Mouse (Mus musculus): ENCODE data around the gene Slc6a16.

The Slc6a16 gene

DNA sequence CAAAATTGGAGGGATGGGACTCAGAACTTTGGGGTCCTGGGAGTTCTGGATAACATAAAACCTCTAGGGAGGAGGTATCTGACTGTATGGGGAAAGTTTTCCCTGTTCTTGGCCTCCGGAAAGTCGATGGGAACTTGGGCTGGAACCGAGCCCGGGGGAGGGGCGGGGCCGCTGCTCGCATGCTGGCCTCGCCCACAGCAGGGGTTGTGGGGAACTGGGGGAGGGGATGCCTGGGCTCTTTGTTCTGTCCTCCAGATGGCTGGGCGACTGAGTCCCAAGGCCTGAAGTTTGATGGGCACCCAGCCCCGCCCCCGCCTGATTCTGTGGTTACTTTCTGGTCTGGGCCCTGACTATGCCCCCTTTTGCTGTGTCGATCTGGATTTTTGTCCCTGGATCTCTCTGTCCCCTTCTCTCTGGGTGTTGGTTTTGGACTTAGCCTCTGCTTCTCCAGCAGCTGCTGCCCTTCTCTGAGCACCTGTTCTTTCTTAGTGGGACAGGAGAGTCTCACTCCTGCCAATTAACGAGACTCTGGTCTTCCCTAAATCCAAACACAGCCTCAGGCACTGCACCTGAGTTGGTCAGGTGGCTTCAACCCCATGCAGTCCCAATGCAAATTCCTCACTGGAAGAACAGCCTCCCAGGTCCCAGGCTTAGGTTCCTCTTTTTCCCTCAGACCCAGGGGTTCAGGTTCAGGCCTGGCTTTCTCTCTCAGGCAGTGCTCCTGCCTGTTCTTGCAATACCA, 24.3 kb upstream of the Slc6a16 start:
- in situ Hi-C loops (cut with MboI): no loop called here

DNA sequence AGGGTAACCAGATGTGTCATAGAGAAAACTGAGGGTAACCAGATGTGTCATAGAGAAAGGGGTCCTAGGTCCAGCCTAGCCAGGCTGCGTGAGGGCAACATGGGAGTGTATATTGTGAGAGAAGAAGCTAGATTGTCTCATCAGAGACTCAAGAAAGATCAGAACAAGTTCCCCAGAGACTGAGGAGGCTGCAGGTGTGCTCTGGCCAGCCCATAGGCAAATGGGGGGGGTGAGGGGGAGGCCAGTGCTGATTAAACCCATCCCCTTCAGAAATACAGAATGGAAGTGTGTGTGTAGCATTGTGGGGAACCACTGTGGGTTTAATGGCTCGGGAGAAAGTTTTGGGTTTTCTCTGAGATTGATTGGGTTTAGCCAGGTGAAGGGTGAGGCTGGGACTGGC, 19.2 kb upstream of the Slc6a16 start:
- in situ Hi-C loops (cut with MboI): no loop called here

DNA sequence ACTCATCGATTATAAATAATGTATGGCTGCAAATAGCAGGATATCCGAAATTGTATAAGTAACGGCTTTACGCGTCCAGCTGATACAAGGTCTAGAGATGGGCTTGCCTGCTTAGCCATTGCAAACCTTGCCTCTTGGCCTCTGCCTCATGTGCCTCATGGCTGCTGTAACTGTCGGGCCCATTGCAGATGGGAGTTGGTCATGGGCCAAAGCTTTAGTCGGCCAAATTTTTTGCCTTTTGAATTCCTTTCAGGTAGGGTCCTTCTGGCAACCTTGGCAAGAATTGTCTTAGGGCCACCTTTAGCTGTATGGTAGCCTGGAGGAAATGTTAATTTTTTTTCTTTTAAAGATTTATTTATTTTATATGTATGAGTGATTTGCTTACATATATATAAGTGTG, 16.1 kb upstream of the Slc6a16 start:
- in situ Hi-C loops (cut with MboI): no loop called here

DNA sequence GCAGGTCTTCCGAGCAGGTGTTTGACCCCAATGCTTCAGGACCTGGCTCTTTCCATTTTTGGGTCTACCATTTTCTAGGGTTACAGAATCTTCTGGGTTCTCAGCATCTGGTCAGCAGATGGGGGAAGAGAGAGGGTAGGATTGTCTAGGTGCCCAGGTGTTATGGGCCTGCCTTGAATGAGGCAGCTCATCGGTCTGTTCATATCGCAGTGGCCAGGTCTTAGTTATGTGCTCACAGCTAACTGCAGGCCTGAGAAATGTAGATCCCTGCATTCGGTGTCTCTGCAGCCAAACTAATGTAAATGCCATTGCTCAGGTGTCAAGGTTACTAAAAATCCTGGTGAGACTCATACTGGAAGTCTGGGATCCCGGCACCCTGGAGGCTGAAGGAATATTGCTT, 14.5 kb upstream of the Slc6a16 start:
- in situ Hi-C loops (cut with MboI): no loop called here

DNA sequence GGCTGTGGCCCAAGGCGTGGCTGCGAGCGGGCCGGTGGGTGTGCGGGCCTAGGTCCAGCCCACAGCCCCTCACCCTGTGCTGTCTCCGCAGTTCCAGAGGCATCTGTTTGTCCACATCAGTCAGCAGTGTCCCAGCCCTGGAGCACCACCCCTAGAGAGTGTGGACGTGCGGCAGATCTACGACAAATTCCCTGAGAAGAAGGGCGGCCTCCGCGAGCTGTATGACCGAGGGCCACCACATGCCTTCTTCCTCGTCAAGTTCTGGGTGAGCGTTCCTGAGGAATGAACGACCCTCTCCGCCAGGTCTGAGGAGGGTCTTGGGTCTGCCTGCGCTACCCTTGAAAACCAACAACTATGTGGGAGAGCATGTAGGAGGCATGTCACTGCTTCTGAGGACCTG, 12.3 kb upstream of the Slc6a16 start:
- in situ Hi-C loops (cut with MboI): no loop called here

DNA sequence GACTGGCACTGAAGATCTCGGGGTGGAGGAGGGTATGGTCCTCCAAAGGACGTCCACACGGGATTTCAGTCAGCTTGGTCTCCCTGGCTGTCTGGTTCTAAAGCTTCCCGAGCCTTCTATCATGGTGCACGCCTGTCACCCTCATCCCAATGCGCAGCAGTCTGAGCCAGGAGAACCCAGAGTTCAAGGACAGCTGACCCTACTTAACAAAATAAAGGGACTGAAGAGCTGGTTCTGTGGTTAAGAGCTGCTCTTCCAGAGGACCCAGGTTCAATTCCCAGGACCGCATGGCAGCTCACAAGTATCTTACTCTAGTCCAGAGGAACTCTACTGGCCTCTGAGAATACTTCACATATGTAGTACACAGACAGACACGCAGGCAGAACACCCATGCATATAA, 11.8 kb upstream of the Slc6a16 start:
- in situ Hi-C loops (cut with MboI): no loop called here

DNA sequence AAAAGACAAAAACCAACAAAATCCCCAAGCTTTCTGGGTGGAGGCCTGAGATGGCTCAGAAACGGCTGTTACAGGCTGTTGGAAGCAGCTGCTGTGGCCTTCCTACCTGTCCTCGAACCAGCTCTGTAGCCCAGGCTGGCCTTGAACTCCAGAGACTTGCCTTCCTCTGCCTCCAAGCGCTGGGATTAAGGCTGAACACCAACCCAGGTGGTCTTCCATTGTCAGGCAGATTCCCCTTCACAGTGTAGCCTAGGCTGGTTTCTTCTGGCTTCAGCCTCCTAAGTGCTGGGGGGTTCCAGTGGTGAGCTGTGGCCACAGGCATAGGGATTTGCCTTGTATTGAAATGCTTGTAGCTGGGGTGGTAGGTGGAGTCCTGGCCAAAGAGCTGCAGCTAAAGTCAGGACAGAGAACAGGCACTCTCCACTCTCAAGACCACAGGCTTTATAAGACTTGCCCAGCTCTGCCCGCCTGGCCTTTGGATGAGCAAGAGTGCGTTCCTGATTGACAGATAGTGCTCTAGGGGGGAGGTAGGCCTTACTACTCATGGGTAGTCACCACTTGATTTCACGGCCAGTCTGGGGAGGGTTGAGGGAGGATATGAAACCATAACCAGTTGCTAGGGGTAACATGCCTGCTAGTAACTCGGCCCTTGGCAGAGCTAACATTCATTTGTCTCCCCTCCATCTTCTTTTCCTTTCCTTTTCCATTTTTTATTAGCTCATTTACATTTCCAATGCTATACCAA, 11.3 kb upstream of the Slc6a16 start:
- in situ Hi-C loops (cut with MboI): no loop called here

DNA sequence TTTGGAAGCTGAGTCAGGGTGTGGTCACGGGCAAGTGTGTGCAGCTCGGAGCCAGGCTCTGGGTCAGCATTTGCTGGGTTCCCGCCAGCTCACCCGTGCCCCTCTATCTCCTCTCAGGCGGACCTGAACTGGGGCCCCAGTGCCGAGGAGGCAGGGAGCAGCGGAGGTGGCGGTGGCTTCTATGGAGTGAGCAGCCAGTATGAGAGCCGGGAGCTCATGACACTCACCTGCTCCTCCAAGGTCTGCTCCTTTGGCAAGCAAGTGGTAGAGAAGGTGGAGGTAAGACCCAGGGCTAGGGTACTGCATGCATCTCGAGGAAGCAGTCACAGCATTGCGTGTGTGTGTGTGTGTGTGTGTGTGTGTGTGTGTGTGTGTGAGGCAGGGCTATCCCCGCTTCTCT, 9.7 kb upstream of the Slc6a16 start:
- in situ Hi-C loops (cut with MboI): no loop called here

DNA sequence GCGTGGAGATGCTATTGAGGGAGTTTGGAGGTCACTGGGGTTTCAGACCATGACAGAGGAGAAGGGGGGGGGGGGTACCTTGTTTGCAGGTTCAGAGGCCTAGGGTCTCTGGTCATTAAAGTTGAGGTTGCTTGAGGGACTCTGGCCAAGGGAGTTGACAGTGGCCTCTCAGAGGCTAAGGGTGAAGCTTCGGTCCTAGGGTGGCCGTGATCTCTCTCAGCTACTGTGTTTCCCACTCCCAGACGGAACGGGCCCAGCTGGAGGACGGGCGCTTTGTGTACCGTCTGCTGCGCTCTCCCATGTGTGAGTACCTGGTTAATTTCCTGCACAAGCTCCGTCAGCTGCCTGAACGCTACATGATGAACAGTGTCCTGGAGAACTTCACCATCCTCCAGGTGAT, 8.9 kb upstream of the Slc6a16 start:
- in situ Hi-C loops (cut with MboI): no loop called here

DNA sequence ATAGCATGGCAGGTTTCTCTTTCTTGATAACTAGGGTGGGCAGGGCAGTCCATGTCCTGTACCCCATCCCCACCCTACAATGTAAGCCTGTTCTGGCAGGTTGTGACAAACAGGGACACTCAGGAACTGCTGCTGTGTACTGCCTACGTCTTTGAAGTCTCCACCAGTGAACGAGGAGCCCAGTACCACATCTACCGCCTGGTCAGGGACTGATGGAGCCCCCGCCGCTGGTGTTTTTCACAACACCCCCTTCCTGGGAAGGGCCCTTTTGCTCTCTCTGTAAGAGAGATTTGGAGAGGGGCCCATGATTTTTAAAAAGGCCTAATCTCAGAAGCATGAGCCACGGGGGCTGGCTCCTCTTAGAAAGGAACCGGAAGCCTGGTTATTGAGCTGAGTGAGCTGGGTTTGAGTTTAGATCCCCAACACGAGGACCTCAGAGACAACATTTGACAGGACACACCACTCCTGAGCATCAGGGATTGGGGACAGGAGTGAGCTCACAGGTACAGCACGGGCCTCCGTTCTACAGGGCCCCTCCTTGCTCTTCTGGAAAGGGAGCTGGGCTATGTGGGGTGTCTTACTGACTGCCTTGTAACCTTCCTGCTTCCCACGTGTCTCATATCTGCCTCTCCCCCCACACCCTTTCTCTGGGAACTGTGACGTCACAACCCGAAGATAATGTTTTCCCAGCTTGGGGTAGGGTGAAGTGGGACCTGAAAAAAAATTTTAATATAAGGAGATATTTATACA, 8.0 kb upstream of the Slc6a16 start:
- in situ Hi-C loops (cut with MboI): no loop called here

DNA sequence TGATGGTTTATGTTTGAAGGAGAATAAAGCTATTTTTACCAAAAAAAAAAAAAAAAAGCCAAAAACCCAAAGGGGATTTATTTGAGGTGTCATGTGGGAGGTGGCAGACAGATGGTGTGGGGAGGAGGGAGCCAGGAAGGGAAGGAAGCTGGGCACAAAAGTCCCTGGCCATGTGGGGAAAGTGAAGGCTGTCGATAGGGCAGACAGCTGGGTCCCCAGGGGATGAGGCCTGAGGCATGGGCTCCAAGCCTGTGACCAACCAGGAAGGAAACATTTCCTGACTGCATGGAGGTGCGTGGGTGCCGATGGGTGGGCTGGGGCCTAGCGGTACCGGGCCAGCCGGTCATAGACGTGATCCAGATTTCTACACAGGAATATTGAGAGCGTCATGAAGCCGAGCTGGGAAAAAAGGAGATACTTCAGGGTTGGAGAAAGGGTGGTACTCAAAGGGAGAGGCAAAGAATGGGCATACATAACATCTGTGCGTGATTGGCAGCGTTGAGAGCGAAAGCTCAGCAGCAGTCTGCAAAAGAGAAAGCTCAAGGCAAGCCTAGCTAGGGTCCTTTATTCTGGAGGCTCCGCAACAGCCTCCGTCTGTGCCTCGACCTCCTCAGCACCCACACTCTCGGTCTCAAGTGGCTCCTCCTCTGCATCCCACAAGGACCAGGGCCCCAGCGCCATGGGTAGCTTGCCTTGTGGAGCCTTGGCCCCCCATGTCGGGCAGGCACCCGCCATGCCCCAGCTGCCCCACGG, 7.1 kb upstream of the Slc6a16 start:
- in situ Hi-C loops (cut with MboI): no loop called here

DNA sequence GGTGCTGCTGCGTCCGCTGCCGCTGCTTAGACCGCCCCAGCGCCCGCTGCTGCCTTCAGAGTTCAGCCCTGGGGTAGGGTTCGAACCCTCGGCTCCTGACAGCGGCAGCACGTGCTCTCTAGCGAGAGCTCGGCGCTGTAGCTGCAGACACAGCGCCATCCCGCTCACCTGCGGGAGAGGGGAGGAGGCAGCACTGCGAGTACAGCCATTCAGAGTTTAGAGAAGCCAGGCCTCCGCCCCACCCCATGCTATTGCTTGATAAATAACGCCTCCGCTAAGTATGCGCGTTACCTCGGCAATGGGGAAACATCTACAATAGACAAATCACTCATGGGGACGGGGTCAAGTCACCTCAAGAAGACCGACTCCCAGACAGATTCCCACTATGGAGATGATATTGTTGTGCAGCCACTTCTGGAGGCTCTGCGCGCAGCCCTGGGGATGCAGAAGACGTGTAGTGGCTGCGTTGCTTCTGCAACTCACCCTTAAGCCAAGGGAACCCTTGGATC, 6.5 kb upstream of the Slc6a16 start:
- in situ Hi-C loops (cut with MboI): no loop called here

DNA sequence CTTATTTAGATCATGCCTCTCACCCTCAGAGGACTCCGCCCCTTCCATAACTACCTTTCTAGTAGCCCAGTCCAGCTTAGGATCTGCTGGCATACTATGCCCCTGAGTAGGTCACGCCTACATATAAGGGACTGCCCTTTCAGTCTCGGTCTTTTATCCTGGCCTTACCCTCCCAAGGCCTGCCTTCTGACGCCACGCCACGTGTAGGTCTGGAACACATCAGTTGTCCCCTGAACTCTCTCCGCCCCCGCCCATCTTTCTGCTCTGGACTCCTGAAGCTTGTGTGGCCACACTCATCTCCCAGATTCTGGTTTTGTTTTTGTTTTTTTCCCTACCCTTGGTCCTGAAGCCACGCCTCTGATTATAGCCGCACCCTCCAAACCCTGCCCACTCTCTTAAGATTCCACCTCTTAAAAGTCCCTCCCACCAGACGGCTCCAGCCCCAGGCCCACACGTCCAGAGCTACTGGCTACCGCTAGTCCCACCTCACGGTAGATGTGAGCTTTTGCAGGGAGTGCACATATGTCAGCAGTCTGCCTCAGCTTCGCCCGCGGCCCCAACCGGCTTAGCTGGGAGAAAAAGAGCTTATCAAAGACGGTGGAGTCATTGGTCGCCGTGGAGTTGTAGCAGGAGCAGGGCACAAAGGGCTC, 5.8 kb upstream of the Slc6a16 start:
- in situ Hi-C loops (cut with MboI): no loop called here

DNA sequence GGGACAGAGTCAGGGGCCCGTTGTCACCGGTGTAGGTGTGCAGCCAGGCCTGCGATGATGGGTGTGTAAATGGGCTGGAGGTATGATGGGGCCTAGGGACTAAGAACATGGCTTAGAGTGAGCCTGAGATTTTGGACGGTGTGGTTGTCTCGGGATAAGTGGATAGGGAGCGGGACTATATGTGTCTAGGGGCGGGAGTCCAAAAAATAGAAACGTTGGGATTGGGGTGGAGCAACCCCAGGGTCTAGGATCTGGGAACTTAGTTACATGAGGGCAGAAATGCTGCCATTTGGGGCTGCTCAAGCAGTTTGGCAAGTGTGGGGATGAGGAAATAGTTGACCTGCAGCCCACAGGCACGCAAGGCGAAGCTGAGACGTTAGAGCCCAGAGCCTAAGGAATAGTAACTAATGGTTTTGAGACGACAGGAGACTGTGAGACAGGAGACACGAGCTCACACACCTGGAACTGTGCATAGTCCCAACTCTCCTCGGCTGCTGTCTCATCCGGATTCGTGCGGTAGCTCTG, 5.2 kb upstream of the Slc6a16 start:
- in situ Hi-C loops (cut with MboI): no loop called here

DNA sequence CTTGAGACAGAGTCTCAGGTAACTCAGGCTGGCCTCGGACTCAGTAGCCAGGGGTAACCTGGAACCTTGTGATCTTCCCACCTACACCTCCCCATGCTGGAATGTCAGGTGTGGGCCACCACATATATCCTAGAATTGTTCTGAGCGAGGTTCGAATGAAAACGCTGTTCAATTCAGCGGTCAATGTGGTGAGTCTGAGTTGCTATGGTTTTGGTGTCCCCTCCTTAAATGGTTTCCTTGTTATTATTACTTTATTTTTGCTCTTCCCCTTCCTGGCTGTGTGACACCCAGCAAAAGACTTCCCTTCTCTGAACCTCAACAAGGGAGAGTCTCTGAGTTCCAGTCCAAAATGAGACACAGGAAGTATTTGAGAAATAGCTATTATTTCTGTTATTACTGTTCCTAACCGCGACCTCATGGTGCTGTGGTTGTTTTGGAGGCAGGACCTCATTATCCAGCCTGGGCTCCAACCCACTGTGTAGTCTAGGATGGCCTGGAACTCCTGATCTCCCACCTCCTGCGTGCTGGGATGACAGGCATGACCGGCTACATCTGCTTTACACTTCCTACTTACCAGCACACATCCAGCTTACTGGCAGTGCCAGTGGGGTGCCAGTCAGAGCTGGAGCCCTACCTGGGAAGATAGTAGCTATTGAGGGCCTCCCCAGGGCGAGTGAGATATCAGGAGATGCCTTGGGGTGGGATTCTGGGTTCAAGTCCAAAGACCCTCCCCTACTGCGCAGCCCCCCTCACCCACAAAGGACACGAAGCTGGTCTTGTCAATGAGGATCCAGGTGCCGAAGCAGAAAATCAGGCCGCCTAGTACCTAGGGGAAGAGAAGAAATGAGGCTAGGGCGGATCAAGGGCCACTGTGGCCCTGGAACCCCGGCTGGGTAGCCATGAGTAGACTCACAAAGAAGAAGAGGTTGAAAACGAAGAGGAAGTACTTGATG, 2.9 kb upstream of the Slc6a16 start:
- in situ Hi-C loops (cut with MboI): no loop called here

DNA sequence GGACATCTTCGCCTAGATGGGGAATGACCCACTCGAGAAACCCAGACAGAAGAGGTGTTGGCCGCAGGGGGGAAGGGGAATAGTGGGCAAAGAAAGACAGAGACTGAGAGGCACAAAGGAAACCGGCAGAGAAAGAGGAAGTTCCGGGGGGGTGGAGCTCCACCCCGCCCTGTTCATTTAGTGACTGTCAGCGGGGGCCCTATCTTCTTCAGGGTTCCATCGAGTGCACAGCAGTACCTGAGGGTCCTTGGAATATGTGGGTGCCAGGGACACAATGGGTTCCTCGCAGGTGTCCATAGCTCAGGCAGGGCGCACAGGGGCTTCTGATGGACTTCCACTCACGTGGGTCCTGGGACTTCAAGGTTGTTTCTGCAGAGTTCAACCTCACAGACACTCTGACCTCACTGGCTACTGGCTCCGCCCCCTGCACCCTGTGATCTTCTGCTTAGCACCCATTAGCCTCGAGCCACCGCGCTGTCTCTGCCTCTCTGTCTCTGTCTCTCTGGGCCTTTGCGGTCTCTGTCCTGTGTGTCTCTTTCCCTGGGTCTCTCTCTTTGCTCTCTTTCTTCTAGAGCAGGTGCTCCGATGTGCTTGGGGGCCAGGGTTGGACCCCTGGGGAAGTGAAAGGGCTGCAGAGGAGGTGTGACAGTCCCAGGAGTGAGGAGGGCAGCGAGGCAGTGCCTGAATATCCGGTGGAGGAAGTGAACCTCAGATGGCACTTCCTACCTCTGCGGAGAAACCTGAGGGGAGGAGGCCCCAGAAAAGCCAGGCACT, 2.0 kb upstream of the Slc6a16 start, which contains the start of gene Cd37:
Cd37 (minus strand) TSS at position 393 of the 774 bp plus-strand sequence.
- in situ Hi-C loops (cut with MboI): no loop called here

DNA sequence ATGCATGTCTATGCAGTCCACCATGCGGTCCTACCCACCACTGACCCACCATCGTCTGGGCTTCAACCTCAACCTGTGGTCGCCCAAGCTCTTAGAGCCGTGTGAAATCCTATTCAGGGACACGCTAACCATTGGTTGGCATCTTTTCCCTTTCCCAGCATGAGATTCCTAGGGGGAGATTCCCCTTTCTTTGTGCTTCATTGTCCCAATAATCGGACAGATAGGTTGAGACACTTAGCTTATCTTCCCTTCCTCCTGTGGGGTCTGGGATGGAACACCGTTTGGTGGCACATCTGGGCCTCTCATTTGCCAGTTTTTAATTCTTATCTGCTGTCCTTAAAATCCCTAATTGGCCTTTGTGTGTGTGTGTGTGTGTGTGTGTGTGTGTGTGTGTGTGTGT, 776 bp upstream of the Slc6a16 start:
- in situ Hi-C loops (cut with MboI): no loop called here

DNA sequence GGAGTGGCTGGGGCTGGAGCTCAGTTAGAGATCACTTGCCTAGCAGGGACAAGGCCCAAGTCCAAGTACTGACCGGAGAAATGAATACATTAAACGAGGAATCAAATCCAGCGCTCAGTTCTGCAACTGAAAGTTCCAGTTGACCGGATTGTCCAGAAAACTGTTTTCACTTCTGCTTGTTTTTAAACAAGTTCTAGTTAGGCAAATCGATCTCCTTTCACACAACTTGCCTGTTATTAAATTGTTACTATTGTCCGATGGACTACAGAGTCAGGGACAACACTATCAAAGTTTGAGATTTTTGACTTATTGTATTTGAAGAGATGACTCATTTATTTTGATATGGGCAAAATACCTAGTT, 484 bp downstream of the Slc6a16 start:
- in situ Hi-C loops (cut with MboI): no loop called here

DNA sequence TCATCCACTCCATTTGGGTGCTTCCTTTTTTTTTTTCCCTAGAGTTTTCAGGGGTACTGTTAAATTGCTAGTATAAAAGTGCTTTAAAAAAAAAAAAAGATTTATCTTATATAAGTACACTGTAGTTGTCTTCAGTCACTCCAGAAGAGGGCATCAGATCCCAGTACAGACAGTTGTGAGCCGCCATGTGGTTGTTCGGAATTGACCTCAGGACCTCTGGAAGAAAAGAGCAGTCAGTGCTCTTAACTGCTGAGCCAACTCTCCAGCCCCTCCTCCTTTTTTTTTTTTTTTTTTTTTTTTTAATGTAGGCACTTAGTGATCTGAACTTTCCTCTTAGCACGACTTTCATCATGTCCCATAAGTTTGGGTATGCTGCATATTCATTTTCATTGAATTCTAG, 6.8 kb downstream of the Slc6a16 start:
- in situ Hi-C loops (cut with MboI): no loop called here
